Mouse (Mus musculus) testis, adult 2 months (tissue): ENCODE measurements around the gene Cog5.

Experiments
- CTCF ChIP-seq: fragments of 200-500 bp; IDR thresholded peaks from 2 replicates; pipeline ENCODE4 v1.5.1; 2012; ENCODE audit warnings: low read depth, mild to moderate bottlenecking, inconsistent platforms, low read length, moderate library complexity; ENCODE audit not compliant: control insufficient read depth, insufficient read depth, insufficient replicate concordance
- POLR2A ChIP-seq: fragments of 200-500 bp; IDR thresholded peaks from 2 replicates; pipeline ENCODE4 v1.6.1; 2012; ENCODE audit warnings: low read depth, mild to moderate bottlenecking, inconsistent platforms, low read length, moderate library complexity; ENCODE audit not compliant: control insufficient read depth

DNA sequence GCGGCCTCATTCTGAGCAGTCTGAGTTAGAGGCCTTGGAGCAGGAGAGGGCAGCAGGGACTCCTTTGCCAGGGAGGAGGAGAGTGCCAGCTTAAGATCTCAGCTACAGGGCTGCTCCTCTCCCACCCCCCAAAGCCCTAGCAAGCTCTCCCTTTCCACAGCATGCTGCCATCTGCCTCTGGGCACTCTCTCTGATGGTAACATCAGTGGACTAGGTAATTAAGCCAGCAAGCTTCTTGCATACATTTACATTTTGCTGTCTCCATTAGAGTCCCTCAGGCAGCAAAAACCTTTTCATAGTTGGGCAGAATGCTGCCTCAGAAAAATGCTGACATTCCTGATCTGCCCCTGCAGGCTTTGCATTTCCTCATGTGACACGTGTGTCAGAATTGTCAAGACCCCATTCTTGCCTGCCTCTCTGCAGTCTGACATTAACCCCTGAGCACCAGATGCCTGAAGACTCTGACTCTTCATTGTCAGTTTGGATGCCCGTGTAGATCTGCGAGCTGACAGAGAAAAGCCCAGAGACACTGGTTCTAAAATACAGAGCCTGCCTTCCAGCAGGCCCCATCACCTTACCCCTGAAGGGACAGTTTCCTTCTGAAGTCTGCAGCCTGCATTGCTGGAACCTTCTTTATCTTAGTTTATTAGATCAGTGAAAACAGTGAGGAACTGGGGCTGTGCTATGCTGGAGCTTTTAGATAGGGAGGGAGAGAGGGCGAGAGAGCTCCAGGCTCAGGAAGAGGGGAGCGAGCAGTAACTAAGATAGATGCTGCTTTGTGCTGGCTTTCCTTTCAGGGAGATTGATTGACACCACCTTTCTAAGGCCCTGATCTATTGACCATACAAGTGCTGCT, 251.3 kb downstream of the Cog5 start:
- TF ChIP-seq CTCF (no peak), POLR2A (no peak)
